Mouse (Mus musculus) WW6 (cell line): ENCODE results near the gene Galt.
A peak's percentile ranks its signal among the peaks of the same experiment; 100 is the strongest.

Experiments used
- DNase-seq: peaks from one replicate; pipeline ENCODE4 v3.0.0-alpha.2; 2013; ENCODE audit warnings: low read depth, low spot score

The Galt gene

GRCm38 (mm10) chr4:41754797-41755337 lies at the start of gene Galt:
TSS of gene Galt (plus strand) at chr4:41755228.
- DNase-seq: no peak

GRCm38 (mm10) chr4:41705922-41706754 lies 48.9 kb upstream of the Galt start:
- no peak for DNase-seq

GRCm38 (mm10) chr4:41707011-41707535 lies 48.0 kb upstream of the Galt start:
- DNase-seq: peak; percentile 75

- no peak for DNase-seq
These were observed 46.8 kb upstream of the Galt start for GRCm38 (mm10) chr4:41708192-41708745.

DNA sequence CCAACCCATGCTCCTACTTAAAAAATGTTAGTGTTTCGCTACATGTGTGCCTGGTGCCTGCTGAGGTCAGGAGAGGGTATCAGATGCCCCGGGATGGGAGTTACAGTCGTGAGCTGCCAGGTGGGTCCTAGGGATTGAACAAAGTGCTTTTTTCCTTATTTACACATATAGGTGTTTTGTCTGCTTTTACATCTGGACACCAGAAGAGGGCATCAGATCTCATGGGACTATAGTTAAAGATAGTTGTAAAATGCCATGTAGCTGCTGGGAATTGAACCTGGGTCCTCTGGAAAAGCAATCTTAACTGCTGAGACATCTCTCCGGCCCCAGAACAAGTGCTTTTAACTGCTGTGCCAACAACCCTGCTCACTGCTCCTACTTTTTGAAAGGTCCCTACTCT lies 44.8 kb upstream of the Galt start:
- DNase-seq: no peak

- DNase-seq: no peak
These were observed 43.2 kb upstream of the Galt start for GRCm38 (mm10) chr4:41711705-41712375.

DNA sequence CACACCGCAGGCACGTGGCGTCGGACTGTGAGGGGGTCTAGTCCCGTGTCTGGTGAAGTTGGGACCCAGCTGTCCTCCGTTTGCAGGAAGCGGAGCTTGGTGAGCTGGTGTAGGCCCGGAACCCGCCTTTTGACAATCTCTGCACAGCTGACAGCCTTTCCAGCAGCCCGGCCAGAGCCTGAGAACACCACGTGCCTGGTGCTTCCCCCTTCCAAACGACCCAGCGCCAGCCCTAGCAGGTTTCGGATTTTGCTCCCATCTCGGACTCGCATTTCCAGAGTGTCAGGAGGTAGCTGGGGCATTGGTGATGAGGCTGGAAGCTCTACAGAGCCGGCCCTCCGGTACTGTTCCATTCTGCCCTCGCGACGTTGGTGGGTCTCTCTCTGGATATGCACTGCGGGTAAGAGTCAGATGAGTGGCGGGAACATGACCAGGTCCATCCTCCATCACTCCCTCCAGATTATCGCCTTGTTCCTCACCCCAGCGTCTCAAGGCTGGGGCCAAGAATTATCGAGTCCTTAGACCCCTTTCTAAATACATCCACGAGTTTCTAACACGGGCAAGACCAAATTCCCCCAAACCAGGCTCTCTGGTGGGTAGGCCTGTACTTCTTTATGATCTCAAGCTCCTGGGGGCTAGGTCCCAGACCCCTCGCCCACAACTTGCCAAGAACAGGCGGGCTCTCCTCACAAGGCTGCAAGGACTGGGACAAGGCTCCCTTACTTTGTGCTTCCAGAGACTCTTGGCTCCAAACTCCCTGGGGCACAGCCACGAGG lies 42.4 kb upstream of the Galt start:
- DNase-seq: no peak

DNA sequence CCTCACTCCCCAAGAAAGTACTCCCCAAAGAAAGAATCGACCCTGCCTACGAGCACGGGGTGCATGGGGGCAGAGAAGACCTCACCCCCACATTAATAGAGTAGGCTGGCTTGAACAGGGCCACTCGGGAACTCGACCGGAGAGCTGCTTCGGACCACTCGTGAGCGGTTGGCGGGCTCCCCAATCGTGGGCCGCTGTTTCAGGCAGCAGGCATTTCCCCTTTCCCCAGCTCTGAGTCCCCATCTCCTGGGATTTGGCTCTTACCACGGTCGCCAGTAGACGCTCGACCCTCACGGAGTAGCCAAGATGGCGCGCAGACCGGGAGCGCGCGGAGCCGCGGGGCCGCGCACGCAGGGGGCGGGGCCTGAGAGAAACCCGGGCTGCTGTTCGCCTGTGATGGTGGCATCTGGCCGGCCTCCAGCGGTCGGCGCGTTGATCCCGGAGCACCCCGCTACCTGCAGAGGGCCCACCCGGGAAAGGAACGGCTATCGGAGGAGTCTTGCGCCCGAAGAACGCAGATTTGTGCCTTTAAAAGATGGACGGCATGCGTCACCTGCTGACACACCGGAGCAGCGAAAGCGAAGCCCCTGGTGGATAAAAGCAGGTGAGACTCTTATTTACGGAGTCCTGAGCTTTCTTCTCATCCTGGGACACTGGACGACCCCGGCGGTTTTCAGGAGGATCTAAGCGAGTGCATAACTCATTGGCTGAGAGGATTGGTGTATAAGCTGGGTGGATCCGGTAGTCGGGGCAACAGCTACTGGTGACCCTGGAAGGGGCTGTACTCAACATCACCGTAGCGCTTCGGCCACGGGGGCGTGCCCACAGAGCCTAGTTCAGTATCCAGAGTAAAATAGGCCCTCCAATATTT lies 41.6 kb upstream of the Galt start, which contains the start of gene Rpp25l:
Gene Rpp25l (minus strand): TSS at position 338 of the 871 bp plus-strand sequence.
- DNase-seq: peak; percentile 65

DNA sequence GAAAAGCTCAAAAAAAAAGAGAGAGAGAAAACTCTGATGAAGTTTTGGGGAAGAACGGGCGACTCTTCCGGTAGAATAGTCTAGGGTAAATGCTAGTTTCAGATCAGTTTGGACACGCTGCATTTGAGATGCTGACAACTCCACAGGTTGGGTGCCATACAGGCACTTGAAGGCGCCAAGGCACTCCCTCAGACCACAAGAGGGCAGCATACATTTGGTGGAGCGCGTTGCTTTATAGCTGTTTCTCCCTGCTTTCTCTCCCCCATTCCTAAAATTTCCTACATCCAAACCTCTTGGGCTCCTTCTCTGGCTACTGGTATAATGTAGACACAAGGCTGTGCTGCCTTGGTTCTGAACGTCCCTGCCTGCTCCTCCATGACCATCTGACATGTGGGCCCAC lies 40.8 kb upstream of the Galt start:
- no peak for DNase-seq

- DNase-seq: no peak
These were observed 39.9 kb upstream of the Galt start for GRCm38 (mm10) chr4:41715082-41715481.

DNA sequence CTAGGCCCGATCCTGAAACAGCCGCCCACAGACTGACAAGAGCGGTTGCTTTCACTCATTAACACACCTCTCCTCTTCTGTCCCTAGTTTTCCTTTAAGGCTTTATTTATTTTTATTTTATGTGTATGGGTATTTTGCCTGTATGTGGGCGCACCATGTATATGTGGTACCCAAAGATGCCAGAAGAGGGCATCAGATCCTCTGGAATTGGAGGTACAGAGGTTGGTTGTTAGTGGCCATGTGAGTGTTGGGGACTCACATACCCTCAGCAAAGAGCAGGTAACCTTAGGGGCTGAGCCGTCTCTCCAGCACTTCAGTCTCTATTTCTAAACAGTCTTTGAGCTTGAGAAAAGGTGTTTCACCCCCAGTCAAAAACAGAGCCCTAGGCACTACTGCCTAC lies 39.4 kb upstream of the Galt start:
- DNase-seq: no peak

DNA sequence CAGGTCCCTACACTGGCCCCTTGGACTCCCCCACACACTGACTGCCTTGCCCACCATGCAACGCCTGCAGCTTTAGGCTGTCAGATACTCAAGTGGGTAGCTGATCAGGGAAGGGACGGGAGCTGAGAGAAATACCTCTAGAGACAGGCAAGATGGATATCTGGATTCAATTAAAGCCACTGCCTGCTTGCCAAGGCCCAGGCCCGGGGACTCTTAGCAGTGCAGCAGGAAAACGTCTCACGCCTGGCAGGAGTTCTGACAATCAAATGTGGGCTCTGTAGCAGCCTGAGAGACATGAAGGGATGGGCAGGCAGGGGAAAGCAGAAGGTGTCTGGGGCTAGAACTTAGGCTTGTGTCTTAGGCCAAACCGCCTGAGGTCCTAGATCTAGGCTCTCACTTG lies 38.2 kb upstream of the Galt start:
- DNase-seq: no peak

DNA sequence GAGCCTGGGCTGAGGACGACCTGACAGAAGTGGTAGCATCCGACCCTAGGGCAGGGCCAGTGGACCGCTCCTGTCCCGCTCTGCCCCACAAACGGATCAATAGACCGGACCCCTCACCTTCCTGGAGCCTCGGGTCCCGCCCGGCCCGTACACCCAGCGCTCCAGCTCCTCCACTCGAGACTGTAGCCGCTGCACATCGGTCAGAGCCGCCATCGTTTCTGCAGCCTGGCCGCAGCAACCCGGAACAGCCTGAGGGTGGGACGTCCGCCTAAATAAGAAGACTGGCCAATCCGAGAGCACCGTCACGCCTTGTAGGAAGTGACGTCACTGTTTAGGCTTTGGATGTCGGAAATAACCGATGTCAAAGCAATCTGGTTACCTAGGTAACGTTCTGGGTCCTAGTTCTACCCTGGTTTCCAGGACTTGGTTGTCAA lies 32.1 kb upstream of the Galt start, which contains the start of gene Dctn3:
Gene Dctn3 (minus strand): TSS at position 253 of the 434 bp plus-strand sequence.
- DNase-seq: peak; percentile 83

GRCm38 (mm10) chr4:41726826-41727621 lies 28.0 kb upstream of the Galt start:
- DNase-seq: no peak

DNA sequence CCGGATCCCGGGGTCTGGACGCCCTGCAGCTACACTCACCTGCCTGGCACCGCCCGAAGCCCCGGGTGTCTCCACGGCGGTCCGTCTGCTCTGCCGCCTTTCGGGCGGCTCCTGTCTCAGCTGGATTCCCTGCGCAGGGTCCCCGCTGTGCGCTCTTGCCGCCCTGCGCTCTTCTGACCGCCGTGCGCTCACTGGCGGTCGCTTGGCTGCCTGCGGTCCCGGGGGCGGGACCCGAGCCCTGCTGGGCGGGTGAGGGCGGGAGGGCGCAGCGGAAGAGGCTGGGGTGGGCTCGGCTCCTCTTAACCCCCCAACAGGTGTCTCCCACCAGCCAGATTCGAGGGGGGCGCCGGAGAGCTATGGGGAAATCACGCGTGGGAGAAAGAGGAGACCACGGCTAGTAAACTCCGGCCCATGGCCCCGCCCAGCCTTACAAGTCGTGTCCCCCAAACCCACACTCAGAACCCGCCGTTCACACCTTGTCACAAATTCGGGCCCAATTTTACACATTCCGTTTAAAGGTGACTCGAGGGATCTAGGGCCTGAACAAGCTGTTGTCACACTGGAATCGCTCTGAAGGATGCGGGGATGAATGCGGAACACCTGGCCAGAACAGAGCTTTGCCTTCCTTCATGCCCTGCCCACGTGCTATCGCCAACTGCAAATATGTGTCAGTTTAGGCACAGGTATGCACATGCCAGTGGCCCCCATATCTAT lies 23.8 kb upstream of the Galt start, which contains the start of gene Arid3c:
Gene Arid3c (minus strand): TSS at position 91 of the 714 bp plus-strand sequence.
- DNase-seq: no peak

DNA sequence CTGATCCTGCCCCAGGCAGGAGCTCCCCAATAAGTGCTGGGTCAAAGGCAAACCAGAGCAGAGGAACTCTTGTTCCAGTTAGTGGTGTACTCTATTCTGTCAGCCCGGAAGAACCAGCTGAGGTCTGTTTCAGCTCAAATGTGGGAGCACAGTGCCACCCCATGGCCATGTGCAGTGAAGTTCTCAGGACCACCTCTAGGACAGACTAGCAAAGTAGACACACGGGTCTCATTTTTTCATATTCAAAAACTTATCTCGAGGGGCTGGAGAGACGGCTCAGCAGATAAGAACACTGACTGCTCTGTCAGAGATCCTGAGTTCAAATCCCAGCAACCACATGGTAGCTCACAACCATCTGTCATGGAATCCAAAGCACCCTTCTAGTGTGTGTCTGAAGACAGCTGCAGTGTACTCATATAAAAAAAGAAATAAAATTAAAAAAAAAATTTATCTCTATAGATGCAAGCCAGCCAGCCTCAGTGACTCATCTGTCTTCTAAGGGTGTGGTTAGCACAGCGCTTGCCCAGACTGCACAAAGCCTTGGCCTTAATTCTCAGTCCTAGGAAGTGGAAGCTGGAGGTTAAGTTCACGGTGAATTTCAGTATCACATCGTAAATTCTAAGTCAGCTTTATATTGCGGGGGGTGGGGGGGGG lies 17.3 kb upstream of the Galt start:
- no peak for DNase-seq

GRCm38 (mm10) chr4:41738256-41738603 lies 16.8 kb upstream of the Galt start:
- no peak for DNase-seq

- DNase-seq: no peak
These were observed 15.8 kb upstream of the Galt start for GRCm38 (mm10) chr4:41739260-41739659.
